Mouse (Mus musculus) heart, postnatal 0 days (tissue): ENCODE results near the gene Ccdc34. TPM values are rescaled to one million over a fixed set of nuclear protein-coding genes. Genes with fewer than 3 reads are reported as not detected.
A peak's percentile ranks its signal among the peaks of the same experiment; 100 is the strongest.

Experiments
- ATAC-seq: fragments of 200-750 bp; cut with Nextera tagmentation; 2 replicates; pipeline ENCODE4 v1.8.0; 2017; ENCODE audit warnings: low read depth, moderate number of reproducible peaks, moderate library complexity; ENCODE audit not compliant: insufficient read depth
- DNase-seq: peaks from one replicate; pipeline ENCODE4 v3.0.0-alpha.2; 2016; ENCODE audit warnings: low spot score
- H3K27ac ChIP-seq: fragments of 300-500 bp; sonication (generic); 2 replicates; pipeline ENCODE4 v1.5.1; 2014; ENCODE audit warnings: low read depth, mild to moderate bottlenecking
- H3K27me3 ChIP-seq: fragments of 300-500 bp; sonication (generic); 2 replicates; pipeline ENCODE4 v1.6.1; 2014; ENCODE audit warnings: low read length, mixed read lengths; ENCODE audit not compliant: control insufficient read depth, insufficient read depth
- H3K36me3 ChIP-seq: fragments of 300-500 bp; sonication (generic); replicated peaks from 2 replicates; pipeline ENCODE4 v1.6.1; 2014; ENCODE audit warnings: low read length, mixed read lengths; ENCODE audit not compliant: control insufficient read depth, insufficient read depth
- H3K4me1 ChIP-seq: fragments of 300-500 bp; sonication (generic); 2 replicates; pipeline ENCODE4 v1.6.1; 2014; ENCODE audit warnings: antibody characterized with exemption; ENCODE audit not compliant: control insufficient read depth, insufficient read depth
- H3K4me2 ChIP-seq: fragments of 300-500 bp; sonication (generic); 2 replicates; pipeline ENCODE4 v1.6.1; 2014; ENCODE audit warnings: low read depth, mild to moderate bottlenecking, low read length, moderate library complexity
- H3K4me3 ChIP-seq: fragments of 300-500 bp; sonication (generic); 2 replicates; pipeline ENCODE4 v1.5.1; 2014; ENCODE audit warnings: low read depth, low read length
- H3K9ac ChIP-seq: fragments of 300-500 bp; sonication (generic); replicated peaks from 2 replicates; pipeline ENCODE4 v1.6.1; 2014; ENCODE audit warnings: low read depth, low read length, mixed read lengths
- H3K9me3 ChIP-seq: fragments of 300-500 bp; sonication (generic); replicated peaks from 2 replicates; pipeline ENCODE4 v1.6.1; 2016; ENCODE audit warnings: low read length; ENCODE audit not compliant: control insufficient read depth
- CTCF ChIP-seq: IDR thresholded peaks from 2 replicates; pipeline ENCODE4 v1.5.1; 2016; ENCODE audit warnings: antibody characterized with exemption, control low read depth, low read depth
- EP300 ChIP-seq: IDR thresholded peaks from 2 replicates; pipeline ENCODE4 v1.6.1; 2016; ENCODE audit warnings: antibody characterized with exemption, low read depth
- WGBS: fragments of 180-500 bp; shearing (Covaris S2); extraction: QIAGEN DNeasy Blood & Tissue Kit; methylation state at CpG from one replicate; pipeline ENCODE4 v1.1.7; 2014; 5-methylcytosine and 5-hydroxymethylcytosine counted together
- polyA plus RNA-seq: library from polyadenylated mRNA; unstranded; fragments of >200 nt; fragmentation: Nextera tagmentation; extraction: Ambion mirVana; gene quantifications from 2 replicates; pipeline ENCODE4 v1.2.1, GENCODE M21; 2015
- total RNA-seq: library from RNA; depleted of rRNA; stranded (reverse); fragments of >200 nt; gene quantifications from 2 replicates; pipeline ENCODE4 v1.2.3, GENCODE M21; 2014; ENCODE audit warnings: low replicate concordance

Ccdc34 gene
- total and polyA plus RNA-seq, 2 experiments from 2014 or later: 6.9 to 16.5 TPM

DNA sequence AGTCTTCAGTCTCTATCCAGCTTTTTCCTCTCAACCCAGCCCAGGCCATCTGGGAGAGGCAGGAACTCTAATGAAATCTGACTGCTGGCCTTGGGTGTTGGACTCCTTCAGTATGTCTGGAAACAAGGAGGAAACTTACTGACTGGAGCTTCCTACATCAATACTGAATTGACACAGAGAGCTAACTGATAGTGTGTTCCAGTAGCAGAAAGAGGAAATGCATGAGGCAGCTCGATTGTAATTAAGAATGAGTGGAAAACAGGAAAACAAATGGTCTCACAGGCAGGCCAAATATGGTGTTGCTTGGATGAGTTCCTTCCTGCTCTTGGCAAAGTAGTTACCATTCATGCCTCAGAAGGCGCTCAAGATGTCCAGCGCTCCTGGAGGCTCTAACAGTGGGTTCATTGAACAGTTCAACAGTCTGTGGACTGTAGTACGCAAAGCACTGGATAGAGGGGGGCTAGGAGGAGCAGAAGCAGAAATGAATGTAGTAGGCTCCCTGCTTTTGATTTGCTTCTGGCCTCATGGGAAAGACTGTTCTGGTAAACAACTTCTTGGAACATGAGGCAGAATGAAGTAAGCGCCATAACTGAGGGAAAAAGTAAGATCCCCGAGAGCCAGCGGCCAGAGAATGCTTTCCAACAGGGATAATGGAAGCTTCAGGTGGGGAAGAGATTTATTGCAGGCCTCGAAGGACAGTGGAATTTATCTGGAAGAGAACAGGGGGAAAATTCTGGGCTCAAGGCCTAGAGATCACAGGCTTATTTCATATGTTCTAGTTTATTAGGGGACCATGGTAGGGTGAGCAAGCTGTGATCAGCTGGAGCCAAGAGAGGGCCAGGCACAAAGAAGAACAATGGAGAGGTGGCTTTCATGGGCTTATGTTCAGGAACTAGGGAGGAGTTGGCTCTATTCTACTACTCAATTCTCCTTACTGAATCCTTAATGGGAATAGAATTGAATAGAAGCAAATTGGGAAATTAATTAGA lies 193.2 kb downstream of the Ccdc34 start:
- WGBS: 70% methylated on average over 8 of the region's 8 CpGs
- no peak overlapping the region for H3K4me3 ChIP-seq
- no peaks in the 10 kb centered on the region for H3K27me3 ChIP-seq
- ATAC-seq (peak; percentile 82), DNase-seq (peak; percentile 46)
- TF ChIP-seq EP300 (no peak), CTCF (no peak)
- no peak overlapping the region for H3K9ac ChIP-seq
- peaks cover 3% of the 10 kb centered on the region; the same call in 1 of the 2 replicates for H3K4me1 ChIP-seq
- H3K36me3 ChIP-seq: no peaks in the 10 kb centered on the region
- no peaks in the 10 kb centered on the region for H3K9me3 ChIP-seq
- peak overlapping the region; percentile 47 for H3K27ac ChIP-seq
- no peak overlapping the region for H3K4me2 ChIP-seq

DNA sequence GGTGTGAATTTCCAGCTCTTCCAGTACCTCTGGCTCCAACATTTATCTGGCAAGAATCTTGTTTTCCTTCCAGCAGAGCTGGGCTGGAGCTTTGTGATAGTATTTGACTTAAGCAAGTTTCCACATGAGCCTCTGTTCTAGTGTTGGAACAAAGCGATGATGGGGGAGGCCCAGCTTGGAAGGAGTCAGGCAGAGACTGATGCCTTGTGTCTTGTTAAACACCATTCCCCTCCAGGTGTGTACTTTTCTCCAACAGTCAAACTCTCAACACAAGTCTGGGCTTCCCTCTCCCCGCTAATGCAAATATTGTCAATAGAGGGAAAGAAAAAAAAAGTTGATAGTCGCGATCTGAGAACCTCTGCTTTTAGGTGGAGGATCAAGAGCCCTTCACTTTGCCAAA lies 196.7 kb downstream of the Ccdc34 start:
- 82% methylated on average over 4 of the region's 4 CpGs for WGBS
- no peak overlapping the region for H3K9ac ChIP-seq
- ATAC-seq: no peak
- H3K4me1 ChIP-seq: peaks cover 3% of the 10 kb centered on the region; the same call in 1 of the 2 replicates
- H3K27me3 ChIP-seq: no peaks in the 10 kb centered on the region
- H3K4me3 ChIP-seq: no peak overlapping the region
- no peak overlapping the region for H3K4me2 ChIP-seq
- no peaks in the 10 kb centered on the region for H3K9me3 ChIP-seq
- TF ChIP-seq CTCF (no peak), EP300 (no peak)
- H3K27ac ChIP-seq: no peak overlapping the region
- H3K36me3 ChIP-seq: no peaks in the 10 kb centered on the region
- no peak for DNase-seq

DNA sequence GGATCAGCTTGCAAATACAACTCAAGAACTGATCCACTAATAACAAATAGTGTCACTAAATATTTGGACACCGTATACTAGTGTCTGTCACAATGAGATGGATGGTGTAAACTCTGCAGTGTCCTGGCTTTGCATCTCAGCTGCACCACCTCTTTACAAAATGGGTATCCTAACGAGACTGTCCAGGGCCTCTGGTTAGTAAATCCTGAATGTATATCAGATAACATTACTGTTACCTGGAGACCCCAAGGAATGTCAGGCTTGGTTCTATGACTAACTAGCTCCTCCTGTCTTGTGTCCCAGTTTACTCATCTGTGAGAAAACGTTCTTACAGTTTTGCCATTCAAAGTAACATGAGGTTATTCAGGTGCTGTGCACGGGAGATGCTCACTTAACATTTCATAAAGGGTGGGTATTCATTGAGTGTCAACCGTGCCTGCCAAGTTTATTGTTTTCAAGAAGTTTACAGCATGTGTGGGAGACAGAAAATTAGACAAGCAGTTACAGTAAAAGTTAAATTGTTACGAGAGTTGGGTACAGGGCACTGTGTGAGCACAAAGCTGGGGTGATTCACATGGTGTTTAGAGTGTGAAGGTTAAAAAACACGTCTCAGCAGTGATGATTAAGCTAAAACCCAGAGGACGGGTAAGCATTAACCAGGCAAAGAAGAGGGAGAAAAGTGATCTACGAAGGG lies 197.5 kb downstream of the Ccdc34 start:
- DNase-seq (no peak), ATAC-seq (no peak)
- Histone ChIP-seq H3K4me1 (peaks cover 3% of the 10 kb centered on the region; the same call in 1 of the 2 replicates), H3K27me3 (no peaks in the 10 kb centered on the region), H3K4me3 (no peak overlapping the region), H3K4me2 (no peak overlapping the region), H3K36me3 (no peaks in the 10 kb centered on the region), H3K27ac (no peak overlapping the region), H3K9me3 (no peaks in the 10 kb centered on the region), H3K9ac (no peak overlapping the region)
- 62% methylated on average over 9 of the region's 9 CpGs for whole genome bisulfite sequencing
- TF ChIP-seq EP300 (no peak), CTCF (no peak)

DNA sequence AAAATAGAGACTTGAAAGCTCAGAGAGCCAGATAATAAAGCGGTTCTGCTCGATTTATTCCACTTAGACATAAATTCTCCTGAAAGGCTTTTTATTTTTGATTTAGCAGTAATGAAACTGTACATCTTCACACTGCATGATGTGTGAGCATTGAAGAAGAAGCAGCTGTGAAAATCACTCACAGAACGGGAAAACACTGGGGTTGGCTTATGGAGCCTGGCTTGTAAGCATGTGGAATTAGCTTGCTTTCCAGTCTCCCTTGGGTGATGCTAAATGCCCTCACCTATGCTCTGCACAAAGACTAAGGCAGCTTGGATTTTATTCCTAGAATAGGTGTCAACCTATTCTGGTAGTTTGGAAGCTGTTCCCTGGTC lies 198.1 kb downstream of the Ccdc34 start:
- H3K4me3 ChIP-seq: no peak overlapping the region
- no peaks in the 10 kb centered on the region for H3K9me3 ChIP-seq
- H3K4me2 ChIP-seq: no peak overlapping the region
- no peak overlapping the region for H3K27ac ChIP-seq
- 79% methylated on average over 3 of the region's 3 CpGs for WGBS
- H3K27me3 ChIP-seq: no peaks in the 10 kb centered on the region
- no peak overlapping the region for H3K9ac ChIP-seq
- DNase-seq (no peak), ATAC-seq (no peak)
- TF ChIP-seq CTCF: no peak
- TF ChIP-seq EP300: no peak
- H3K4me1 ChIP-seq: no peaks in the 10 kb centered on the region
- no peaks in the 10 kb centered on the region for H3K36me3 ChIP-seq

DNA sequence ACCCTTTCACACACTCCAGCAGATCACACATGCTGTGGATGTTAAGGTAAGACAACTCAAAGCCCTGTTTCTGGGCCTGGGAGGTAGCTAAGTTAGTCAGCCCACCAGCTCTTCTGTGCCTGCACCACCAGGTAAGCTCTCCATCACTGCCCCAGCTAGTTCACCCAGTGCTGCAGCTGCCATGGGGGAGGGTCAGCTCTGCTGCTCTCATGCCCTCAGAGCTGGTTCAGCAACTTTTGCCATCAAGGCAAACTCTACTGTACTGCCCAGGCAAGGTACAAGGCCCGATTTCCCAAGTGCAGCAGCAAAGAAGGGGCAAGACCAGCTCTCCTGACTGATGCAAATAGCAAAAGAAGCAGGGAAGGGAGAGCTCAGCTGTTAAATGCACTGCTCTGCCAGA lies 202.9 kb downstream of the Ccdc34 start:
- Histone ChIP-seq H3K27me3 (no peaks in the 10 kb centered on the region), H3K4me3 (no peak overlapping the region), H3K9ac (no peak overlapping the region), H3K9me3 (no peaks in the 10 kb centered on the region), H3K4me2 (no peak overlapping the region), H3K4me1 (no peaks in the 10 kb centered on the region; the same call in 1 of the 2 replicates), H3K36me3 (no peaks in the 10 kb centered on the region), H3K27ac (no peak overlapping the region)
- DNase-seq (no peak), ATAC-seq (no peak)
- no peak for TF ChIP-seq CTCF
- TF ChIP-seq EP300: no peak
- WGBS: 67% methylated on average over 1 of the region's 1 CpGs
